Mouse (Mus musculus): ENCODE measurements around the gene Prss22.

The Prss22 gene

DNA sequence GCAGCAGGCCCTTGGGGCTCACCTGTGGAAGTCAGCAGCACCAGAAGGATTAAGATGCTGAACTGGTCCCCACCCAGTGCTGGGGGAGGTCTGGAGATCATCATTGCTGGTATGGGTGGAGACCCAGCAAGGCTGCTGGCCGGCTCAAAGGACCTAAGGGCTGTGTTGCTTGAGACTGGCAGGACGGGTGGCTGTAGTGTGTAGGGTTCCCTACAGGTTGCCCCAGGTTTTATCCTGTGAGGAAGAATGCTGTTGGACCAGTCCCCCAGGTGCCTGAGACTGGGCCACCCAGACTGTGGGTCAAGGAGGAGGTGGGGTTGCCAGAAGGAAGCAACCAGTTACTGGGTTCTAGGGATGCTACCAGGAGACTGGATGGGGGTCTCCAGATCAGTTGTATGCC, at the start of gene Prss22:
Gene Prss22 (minus strand): TSS at position 200 of the 400 bp plus-strand sequence.
- no peak for DNase-seq (ENCODE audit: low spot score)

- no peak for DNase-seq (ENCODE audit: low spot score)
Observed at GRCm38 (mm10) chr17:24046026-24046425, 48.1 kb upstream of the Prss22 start.

- DNase-seq (ENCODE audit: low spot score), result no peak
Observed at GRCm38 (mm10) chr17:24045608-24046007, 47.7 kb upstream of the Prss22 start.

GRCm38 (mm10) chr17:24044482-24044881, 46.6 kb upstream of the Prss22 start:
- no peak for DNase-seq (ENCODE audit: low spot score)

GRCm38 (mm10) chr17:24037844-24038243, 39.9 kb upstream of the Prss22 start, which contains the start of gene Prss27:
Prss27 (plus strand) TSS chr17:24038144.
- DNase-seq (ENCODE audit: low spot score), result no peak

DNA sequence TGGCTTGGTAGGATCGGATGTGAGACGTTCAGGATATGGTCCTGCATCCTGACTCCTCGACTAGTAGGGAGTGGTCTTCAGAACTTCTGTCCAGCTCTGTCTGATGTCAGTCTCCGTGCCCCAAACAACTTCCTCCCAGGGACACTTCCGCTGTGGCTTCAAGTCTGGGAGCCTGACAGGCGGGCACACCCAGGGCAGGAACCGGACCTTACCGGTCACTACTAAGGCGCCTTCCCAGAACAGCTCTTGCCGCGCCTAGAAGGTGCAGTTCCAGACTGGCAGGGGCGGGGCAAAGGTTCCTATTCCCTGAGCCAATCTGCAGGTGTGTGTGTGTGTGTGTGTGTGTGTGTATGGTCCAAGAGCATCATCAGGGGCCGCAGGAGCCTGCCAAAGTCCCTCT, 39.5 kb upstream of the Prss22 start:
- DNase-seq (ENCODE audit: low spot score), result no peak

GRCm38 (mm10) chr17:24036954-24037353, 39.1 kb upstream of the Prss22 start:
- no peak for DNase-seq (ENCODE audit: low spot score)

GRCm38 (mm10) chr17:24035087-24035486, 37.2 kb upstream of the Prss22 start:
- no peak for DNase-seq (ENCODE audit: low spot score)

DNA sequence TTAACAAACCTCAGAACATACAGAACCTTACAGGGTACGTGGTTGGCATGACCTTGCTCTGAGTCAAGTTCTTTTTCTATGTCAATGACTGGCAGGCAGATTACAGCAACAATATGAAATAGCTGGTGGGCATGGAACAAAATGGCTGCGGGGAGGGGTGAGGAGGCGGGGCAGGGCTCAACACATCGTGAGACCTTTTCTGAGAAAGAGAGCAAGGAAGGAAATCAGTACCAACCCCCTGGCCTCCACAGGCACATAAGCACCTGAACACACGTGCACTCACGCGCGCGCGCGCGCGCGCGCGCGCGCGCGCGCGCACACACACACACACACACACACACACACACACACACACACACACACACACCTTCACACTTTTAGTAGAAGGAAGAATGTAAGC, 32.7 kb upstream of the Prss22 start:
- no peak for DNase-seq (ENCODE audit: low spot score)

- no peak for DNase-seq (ENCODE audit: low spot score)
Observed at GRCm38 (mm10) chr17:24029477-24029876, 31.6 kb upstream of the Prss22 start.

GRCm38 (mm10) chr17:24021375-24022199, 23.7 kb upstream of the Prss22 start:
- DNase-seq (ENCODE audit: low spot score), result no peak

GRCm38 (mm10) chr17:24020696-24021095, 22.8 kb upstream of the Prss22 start:
- DNase-seq (ENCODE audit: low spot score), result no peak

- no peak for DNase-seq (ENCODE audit: low spot score)
Observed at GRCm38 (mm10) chr17:24015727-24016126, 17.8 kb upstream of the Prss22 start.

DNA sequence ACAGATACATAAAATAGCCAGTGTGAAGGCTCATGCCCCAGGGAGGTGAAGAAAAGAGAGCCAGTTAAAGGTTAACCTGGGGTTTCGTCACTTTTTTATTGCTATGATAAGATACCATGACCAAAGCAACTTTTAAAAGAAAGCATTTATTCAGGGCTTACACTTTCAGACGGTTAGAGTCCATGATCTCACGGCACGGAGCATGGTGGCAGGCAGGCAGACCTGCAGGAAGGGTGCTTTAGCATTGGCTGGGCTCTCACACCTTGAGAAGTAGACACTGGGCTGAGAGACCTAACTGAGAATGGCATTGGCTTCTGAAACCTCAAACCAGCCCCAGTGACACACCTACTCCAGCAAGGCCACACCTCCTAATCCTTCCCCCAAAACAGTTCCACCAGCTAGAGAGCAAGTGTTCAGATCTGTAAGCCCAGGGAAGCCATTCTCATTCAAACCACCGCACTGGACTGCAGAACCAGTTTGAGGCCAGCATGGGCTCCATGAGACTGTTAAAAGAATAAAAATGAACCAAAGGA, 16.6 kb upstream of the Prss22 start:
- no peak for DNase-seq (ENCODE audit: low spot score)

- DNase-seq (ENCODE audit: low spot score), result no peak
Observed at GRCm38 (mm10) chr17:24012921-24013320, 15.0 kb upstream of the Prss22 start.

- no peak for DNase-seq (ENCODE audit: low spot score)
Observed at GRCm38 (mm10) chr17:24009617-24010016, 11.7 kb upstream of the Prss22 start.

DNA sequence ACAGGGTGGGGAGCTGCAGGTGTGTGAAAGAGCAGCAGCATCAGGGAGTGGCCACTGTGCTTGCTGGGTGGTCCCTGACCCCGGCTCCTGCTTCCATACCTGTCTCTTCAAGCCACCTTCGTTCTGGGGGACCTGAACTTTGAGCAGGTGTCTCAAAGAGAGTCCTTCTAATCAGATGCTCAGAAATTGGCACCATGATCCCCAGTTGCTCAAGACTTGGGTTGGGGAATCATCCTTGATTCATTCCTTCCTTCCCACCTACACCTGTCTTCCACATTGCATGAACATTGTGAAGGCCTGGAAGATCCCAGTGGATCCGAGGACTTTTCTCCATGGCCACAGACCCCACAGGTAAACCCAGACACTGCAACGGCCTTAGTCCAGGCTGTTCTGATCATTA, 10.2 kb upstream of the Prss22 start:
- DNase-seq (ENCODE audit: low spot score), result no peak

GRCm38 (mm10) chr17:24007391-24007790, 9.5 kb upstream of the Prss22 start:
- no peak for DNase-seq (ENCODE audit: low spot score)

DNA sequence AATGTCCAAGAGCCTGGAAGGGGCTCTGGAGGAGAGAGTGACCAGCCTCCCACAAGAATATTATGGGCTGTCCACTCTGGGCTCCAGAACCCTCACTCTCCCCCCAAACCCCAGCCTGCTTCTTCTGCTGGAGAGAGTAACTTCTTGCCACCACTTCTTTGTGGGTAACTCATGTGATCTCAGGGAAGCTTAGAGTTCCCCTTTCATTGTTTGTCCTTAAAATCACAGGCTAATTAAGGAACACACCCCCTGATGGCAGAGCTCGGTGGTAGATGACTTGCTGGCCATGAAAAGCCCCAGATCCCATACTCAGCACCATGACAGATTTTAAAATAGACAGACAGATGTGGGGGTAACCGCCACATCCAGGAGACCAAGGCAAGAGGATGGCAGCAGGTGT, 9.0 kb upstream of the Prss22 start:
- no peak for DNase-seq (ENCODE audit: low spot score)

GRCm38 (mm10) chr17:24005049-24005448, 7.1 kb upstream of the Prss22 start:
- no peak for DNase-seq (ENCODE audit: low spot score)

GRCm38 (mm10) chr17:24004071-24004665, 6.3 kb upstream of the Prss22 start:
- no peak for DNase-seq (ENCODE audit: low spot score)

DNA sequence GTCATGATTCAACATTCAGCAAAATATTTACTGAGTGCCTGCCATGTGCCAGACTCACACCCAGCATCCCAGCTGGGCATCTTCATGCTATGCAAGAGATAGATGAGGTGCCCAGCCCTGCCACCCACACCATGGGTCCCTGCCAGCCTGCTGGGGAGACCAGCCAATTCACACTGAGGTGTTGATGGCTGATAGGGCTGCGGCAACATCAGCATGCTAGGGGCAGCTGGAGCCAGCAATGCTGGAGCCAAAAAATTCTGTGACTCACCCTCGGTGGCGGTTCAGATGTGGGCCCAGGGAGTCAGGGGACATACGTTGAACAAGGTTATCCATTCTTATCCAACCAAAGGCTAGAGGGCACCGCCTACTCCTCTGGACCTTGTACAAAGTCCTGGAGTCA, 2.5 kb upstream of the Prss22 start:
- no peak for DNase-seq (ENCODE audit: low spot score)

DNA sequence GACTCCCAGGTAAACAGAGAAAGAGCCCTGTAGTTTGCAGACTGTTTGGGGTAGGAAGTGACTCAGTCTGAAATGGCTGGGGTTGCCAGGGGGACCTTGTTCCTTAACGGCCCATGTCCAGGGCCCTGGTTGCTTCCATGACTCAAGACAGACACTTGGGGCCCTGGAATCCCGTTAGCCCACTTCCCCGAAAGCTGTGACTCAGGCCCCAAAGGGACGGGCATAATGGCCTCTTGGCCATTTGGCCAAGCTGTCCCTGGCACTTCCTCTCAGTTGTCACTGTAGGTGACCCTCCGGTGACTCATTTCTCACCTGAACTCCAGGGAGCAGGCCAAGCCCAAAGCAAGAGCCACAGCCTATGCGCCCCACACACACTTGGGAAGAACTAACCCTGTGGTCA, 483 bp upstream of the Prss22 start:
- no peak for DNase-seq (ENCODE audit: low spot score)
